Mouse (Mus musculus) embryonic facial prominence, embryonic 14.5 days (tissue): ENCODE results near the gene Dnah9. TPM values are rescaled to one million over a fixed set of nuclear protein-coding genes. Genes with fewer than 3 reads are reported as not detected.

Experiments
- ATAC-seq: fragments of 200-750 bp; cut with Nextera tagmentation; 2 replicates; pipeline ENCODE4 v1.8.0; 2017; ENCODE audit warnings: low read depth, moderate number of reproducible peaks, moderate TSS enrichment
- DNase-seq: peaks from one replicate; pipeline ENCODE4 v3.0.0-alpha.2; 2015; ENCODE audit warnings: low spot score
- H3K27ac ChIP-seq: fragments of 300-500 bp; sonication (generic); replicated peaks from 2 replicates; pipeline ENCODE4 v1.5.1; 2014; ENCODE audit warnings: low read depth, mild to moderate bottlenecking, low read length, moderate library complexity
- H3K27me3 ChIP-seq: fragments of 300-500 bp; sonication (generic); replicated peaks from 2 replicates; pipeline ENCODE4 v1.6.1; 2014; ENCODE audit warnings: low read length; ENCODE audit not compliant: control insufficient read depth, insufficient read depth
- H3K36me3 ChIP-seq: fragments of 300-500 bp; sonication (generic); 2 replicates; pipeline ENCODE4 v1.6.1; 2014; ENCODE audit warnings: low read length, mixed read lengths; ENCODE audit not compliant: control insufficient read depth, insufficient read depth
- H3K4me1 ChIP-seq: fragments of 300-500 bp; sonication (generic); 2 replicates; pipeline ENCODE4 v1.6.1; 2014; ENCODE audit warnings: antibody characterized with exemption, low read length; ENCODE audit not compliant: control insufficient read depth, insufficient read depth
- H3K4me2 ChIP-seq: fragments of 300-500 bp; sonication (generic); 2 replicates; pipeline ENCODE4 v1.6.1; 2014; ENCODE audit warnings: low read depth, mild to moderate bottlenecking, low read length, moderate library complexity, mixed read lengths
- H3K4me3 ChIP-seq: fragments of 300-500 bp; sonication (generic); 2 replicates; pipeline ENCODE4 v1.5.1; 2014; ENCODE audit warnings: low read depth, mild to moderate bottlenecking, low read length
- H3K9ac ChIP-seq: fragments of 300-500 bp; sonication (generic); 2 replicates; pipeline ENCODE4 v1.6.1; 2014; ENCODE audit warnings: low read depth, mild to moderate bottlenecking, low read length, moderate library complexity, mixed read lengths
- H3K9me3 ChIP-seq: fragments of 300-500 bp; sonication (generic); 2 replicates; pipeline ENCODE4 v1.6.1; 2016; ENCODE audit warnings: low read length; ENCODE audit not compliant: control insufficient read depth
- WGBS: fragments of 180-500 bp; shearing (Covaris S2); extraction: QIAGEN DNeasy Blood & Tissue Kit; methylation state at CpG from one replicate; pipeline ENCODE4 v1.1.7; 2014; 5-methylcytosine and 5-hydroxymethylcytosine counted together
- polyA plus RNA-seq: library from polyadenylated mRNA; unstranded; fragments of >200 nt; fragmentation: Nextera tagmentation; extraction: Ambion mirVana; gene quantifications from 2 replicates; pipeline ENCODE4 v1.2.1, GENCODE M21; 2014

Dnah9 gene
- polyA plus RNA-seq, 1 experiment from 2014 or later = 0.90 TPM

DNA sequence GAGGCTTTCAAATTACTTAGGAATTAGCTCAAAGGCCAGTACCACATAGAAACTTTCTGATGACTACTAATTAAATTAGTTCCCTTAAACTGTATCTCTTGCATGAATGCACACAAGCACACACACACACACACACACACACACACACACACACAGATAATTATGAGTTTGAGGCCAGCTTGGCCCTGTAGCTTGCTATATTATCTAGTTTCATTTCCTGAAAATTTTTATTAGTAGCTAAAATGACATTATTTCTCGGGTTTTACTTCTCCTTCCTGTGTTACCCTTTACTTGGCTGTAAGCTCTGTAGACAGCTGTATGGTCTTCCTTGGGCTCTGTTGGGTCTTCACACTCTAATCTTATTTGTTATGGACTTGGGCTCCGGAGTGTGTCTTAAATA is 264.4 kb downstream of the Dnah9 start:
- no peak overlapping the region for H3K4me2 ChIP-seq
- no peaks in the 10 kb centered on the region for H3K27me3 ChIP-seq
- H3K4me1 ChIP-seq = no peaks in the 10 kb centered on the region
- WGBS = 73% methylated on average over 2 of the region's 2 CpGs
- no peak overlapping the region for H3K27ac ChIP-seq
- H3K36me3 ChIP-seq = no peaks in the 10 kb centered on the region
- no peak overlapping the region for H3K9ac ChIP-seq
- H3K9me3 ChIP-seq = no peaks in the 10 kb centered on the region
- no peak for DNase-seq
- no peak overlapping the region for H3K4me3 ChIP-seq
- no peak for ATAC-seq

DNA sequence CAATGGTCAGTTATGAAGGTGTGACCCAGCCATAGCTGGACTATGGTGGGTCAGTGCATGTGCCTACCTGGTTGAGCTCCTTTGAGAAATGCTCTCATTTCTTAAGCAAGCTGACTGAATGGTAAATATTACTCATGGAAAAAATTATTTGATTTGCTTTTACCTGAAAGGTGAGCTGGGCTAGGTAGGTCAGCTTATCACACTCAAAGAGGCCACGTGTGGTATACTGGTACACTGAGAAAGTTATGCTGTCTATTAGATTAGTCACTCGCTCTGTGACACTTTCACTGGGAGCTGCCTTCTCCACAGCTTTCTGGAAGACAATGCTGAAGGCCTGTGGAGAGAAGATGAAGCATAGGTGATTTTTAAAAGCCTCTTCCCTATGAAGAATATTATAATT is 286.9 kb downstream of the Dnah9 start:
- ATAC-seq (no peak), DNase-seq (no peak)
- no peaks in the 10 kb centered on the region for H3K4me1 ChIP-seq
- H3K27me3 ChIP-seq = no peaks in the 10 kb centered on the region
- WGBS = 81% methylated on average over 2 of the region's 2 CpGs
- no peaks in the 10 kb centered on the region for H3K9me3 ChIP-seq
- H3K4me3 ChIP-seq = no peak overlapping the region
- H3K9ac ChIP-seq = no peak overlapping the region
- no peaks in the 10 kb centered on the region for H3K36me3 ChIP-seq
- no peak overlapping the region for H3K27ac ChIP-seq
- no peak overlapping the region for H3K4me2 ChIP-seq

DNA sequence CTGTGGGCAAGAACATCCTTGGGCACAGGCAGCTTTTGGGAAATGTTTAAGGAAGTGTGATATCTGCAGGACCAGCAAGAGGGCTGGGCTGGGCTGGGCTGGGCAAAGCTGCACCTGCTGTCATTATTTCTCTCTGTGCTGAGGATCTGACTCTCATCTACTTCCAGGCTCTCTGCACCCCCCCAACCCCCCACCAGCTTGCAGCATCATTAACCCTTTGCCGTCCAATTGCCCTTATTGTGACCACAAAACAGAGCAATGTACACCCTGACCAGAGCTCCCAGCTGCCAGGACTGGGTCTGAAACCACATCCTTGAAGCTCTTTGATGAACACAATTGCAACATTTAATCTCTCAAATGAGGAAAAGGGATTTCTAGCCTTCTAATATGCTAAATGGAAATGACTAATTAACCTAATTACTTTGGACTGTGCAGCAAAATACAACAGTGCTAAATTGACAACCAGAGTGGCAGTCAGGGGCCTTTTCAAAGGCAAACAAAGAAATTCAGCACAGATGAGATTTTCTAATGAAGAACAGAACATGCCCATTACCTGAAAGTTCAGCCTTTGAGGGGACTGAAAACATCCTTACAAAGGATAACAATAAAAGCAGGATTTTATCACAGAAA is 291.1 kb downstream of the Dnah9 start:
- no peaks in the 10 kb centered on the region for H3K9me3 ChIP-seq
- 47% methylated on average over 1 of the region's 1 CpGs for WGBS
- H3K4me1 ChIP-seq = no peaks in the 10 kb centered on the region
- H3K27me3 ChIP-seq = no peaks in the 10 kb centered on the region
- ATAC-seq (no peak), DNase-seq (no peak)
- no peak overlapping the region for H3K9ac ChIP-seq
- no peak overlapping the region for H3K4me3 ChIP-seq
- no peaks in the 10 kb centered on the region for H3K36me3 ChIP-seq
- no peak overlapping the region for H3K4me2 ChIP-seq
- no peak overlapping the region for H3K27ac ChIP-seq

DNA sequence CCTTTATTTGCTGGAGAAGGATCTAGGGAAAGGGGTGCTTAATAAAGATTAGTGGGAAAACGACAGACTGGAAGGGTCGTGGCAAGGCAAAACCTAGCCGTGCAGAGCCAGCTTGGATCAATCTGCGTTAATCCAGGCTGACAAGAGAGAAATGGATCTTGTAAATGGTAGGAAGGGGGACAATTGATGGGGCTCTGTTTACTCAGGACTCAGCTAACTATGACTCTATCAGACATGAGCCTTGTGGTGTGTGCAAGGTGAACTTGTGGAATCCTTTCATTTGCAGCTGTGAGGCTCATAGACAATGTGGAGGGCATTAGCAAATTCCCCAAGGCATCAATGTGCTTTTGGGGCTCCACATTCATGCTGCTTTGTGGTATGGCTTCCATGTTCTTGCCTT is 306.9 kb downstream of the Dnah9 start:
- no peak overlapping the region for H3K4me2 ChIP-seq
- peak; percentile 22 for DNase-seq
- H3K36me3 ChIP-seq = no peaks in the 10 kb centered on the region
- no peaks in the 10 kb centered on the region for H3K4me1 ChIP-seq
- H3K27me3 ChIP-seq = no peaks in the 10 kb centered on the region
- no peaks in the 10 kb centered on the region for H3K9me3 ChIP-seq
- 43% methylated on average over 4 of the region's 4 CpGs for WGBS
- peak; percentile 53; the same call in 1 of the 2 replicates for ATAC-seq
- no peak overlapping the region for H3K4me3 ChIP-seq
- H3K27ac ChIP-seq = no peak overlapping the region
- H3K9ac ChIP-seq = no peak overlapping the region

DNA sequence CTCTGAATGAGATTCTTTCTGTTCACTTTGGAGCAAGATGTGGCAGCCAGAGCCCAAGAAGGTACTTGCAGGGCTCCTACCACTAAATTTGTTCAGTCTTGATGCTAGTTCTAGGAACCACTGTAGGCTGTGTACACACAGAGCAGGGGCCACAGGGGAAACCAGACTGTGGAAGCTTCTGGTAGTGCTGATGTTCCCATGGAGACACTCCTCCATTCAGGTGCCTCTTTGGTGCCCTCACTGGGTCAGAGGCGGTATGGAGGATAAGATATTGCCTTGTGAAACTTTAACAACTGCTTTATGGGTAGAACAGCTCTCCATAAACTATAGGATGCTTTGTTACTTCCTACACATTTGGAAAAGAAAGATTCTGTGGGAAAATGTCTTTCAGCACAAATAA is 316.3 kb downstream of the Dnah9 start:
- no peak overlapping the region for H3K4me2 ChIP-seq
- DNase-seq = peak; percentile 30
- ATAC-seq = no peak
- H3K4me3 ChIP-seq = no peak overlapping the region
- H3K9me3 ChIP-seq = no peaks in the 10 kb centered on the region
- no peak overlapping the region for H3K9ac ChIP-seq
- H3K4me1 ChIP-seq = no peaks in the 10 kb centered on the region
- 12% methylated on average over 1 of the region's 1 CpGs for WGBS
- H3K36me3 ChIP-seq = no peaks in the 10 kb centered on the region
- no peaks in the 10 kb centered on the region for H3K27me3 ChIP-seq
- H3K27ac ChIP-seq = no peak overlapping the region

DNA sequence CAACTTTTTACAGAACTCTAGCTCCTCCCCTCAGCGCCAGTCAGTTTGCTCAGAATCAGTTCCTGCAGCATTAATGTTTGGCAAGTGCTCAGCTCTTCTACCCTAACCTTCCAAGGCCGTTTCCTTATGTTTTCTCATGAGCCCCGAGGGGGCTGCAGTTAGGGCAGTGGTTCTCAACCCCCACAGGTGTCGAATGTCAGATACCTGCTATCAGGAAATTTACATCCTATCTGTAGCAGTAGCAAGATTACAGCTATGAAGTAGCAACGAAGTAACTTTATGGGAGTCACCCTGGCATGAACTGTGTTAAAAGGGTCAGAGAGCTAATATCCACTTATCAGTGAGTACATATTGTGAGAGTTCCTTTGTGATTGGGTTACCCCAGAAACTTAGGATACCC is 321.9 kb downstream of the Dnah9 start:
- WGBS = 67% methylated on average over 5 of the region's 5 CpGs
- H3K9me3 ChIP-seq = no peaks in the 10 kb centered on the region

DNA sequence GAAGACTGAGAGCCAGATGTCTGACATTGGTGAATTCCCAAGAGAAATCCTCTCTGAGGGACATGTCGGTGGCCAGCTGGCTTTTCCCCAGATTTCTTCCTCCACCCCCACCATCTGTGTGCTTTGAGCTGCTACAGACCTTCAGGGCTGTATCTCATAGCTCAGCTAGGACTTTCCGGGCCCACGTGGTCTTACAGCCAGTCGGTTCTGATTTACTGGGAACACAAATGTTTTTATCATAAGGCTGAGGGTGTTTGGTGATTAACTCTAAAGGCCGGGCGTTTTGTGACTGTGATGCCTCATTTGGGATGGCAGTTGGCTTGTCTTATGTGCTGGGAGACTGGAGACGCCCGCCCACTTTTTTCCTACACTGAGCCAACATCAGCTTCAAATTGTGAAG is 329.4 kb downstream of the Dnah9 start:
- Histone ChIP-seq H3K4me2 (no peak overlapping the region), H3K27ac (no peak overlapping the region), H3K9ac (no peak overlapping the region), H3K4me3 (no peak overlapping the region), H3K36me3 (no peaks in the 10 kb centered on the region), H3K27me3 (no peaks in the 10 kb centered on the region), H3K9me3 (no peaks in the 10 kb centered on the region), H3K4me1 (no peaks in the 10 kb centered on the region)
- no peak for ATAC-seq
- 59% methylated on average over 8 of the region's 8 CpGs for WGBS
- DNase-seq = peak; percentile 22

More for the DNA sequence above, 321.9 kb downstream of the Dnah9 start:
- no peak overlapping the region for H3K4me3 ChIP-seq
- H3K9ac ChIP-seq = no peak overlapping the region
- H3K27me3 ChIP-seq = no peaks in the 10 kb centered on the region
- ATAC-seq = no peak
- H3K4me1 ChIP-seq = no peaks in the 10 kb centered on the region
- H3K4me2 ChIP-seq = no peak overlapping the region
- DNase-seq = no peak
- H3K27ac ChIP-seq = no peak overlapping the region
- H3K36me3 ChIP-seq = no peaks in the 10 kb centered on the region

DNA sequence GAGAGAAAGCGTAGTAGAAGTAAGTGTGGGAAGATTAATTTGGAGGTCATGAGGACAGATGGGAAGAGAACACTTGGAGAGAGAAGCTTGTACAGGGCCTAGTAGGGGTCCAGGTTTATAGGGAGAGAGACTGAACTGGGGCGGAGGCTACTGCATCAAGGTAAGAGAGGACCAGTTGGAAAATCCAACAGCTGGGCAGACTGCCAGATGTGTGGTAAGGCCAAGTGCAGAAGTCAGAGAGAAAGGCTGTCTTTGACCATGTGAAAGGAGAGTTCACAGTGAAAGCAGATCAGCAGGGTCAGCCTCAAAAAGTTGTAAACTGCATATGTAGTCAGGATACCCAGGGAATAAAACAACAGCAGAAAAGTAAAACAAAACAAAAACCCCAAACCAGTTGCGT is 343.8 kb downstream of the Dnah9 start:
- no peak overlapping the region for H3K9ac ChIP-seq
- H3K9me3 ChIP-seq = no peaks in the 10 kb centered on the region
- H3K27ac ChIP-seq = no peak overlapping the region
- H3K4me3 ChIP-seq = no peak overlapping the region
- H3K4me1 ChIP-seq = no peaks in the 10 kb centered on the region
- H3K36me3 ChIP-seq = peaks cover 69% of the 10 kb centered on the region
- DNase-seq = no peak
- WGBS = 89% methylated on average over 3 of the region's 3 CpGs
- no peak overlapping the region for H3K4me2 ChIP-seq
- ATAC-seq = no peak
- H3K27me3 ChIP-seq = no peaks in the 10 kb centered on the region

DNA sequence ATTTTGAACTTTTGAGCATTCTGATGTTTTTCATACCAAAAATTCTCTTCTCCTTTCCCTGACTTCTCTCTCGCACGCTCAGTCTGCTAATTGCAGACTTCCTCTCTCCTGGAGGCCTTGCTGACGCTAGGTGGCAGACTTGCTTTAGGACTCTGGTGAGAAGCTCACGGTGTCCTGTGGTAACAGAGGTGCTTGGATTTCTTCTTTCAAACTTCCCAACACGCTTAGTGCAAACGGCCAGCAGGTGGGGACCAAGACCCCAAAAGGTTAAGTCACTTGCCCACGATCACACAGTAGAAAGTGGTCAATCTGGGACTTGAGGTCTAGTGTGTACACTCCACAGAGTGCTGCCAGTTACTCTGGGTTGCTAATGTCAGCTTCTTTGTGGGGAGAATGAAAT is 347.5 kb downstream of the Dnah9 start:
- H3K4me2 ChIP-seq = no peak overlapping the region
- DNase-seq (peak; percentile 89), ATAC-seq (peak; percentile 72; the same call in 1 of the 2 replicates)
- H3K9me3 ChIP-seq = no peaks in the 10 kb centered on the region
- no peaks in the 10 kb centered on the region for H3K27me3 ChIP-seq
- WGBS = 7% methylated on average over 7 of the region's 7 CpGs
- no peak overlapping the region for H3K4me3 ChIP-seq
- H3K4me1 ChIP-seq = no peaks in the 10 kb centered on the region
- H3K27ac ChIP-seq = no peak overlapping the region
- no peak overlapping the region for H3K9ac ChIP-seq
- H3K36me3 ChIP-seq = peaks cover 49% of the 10 kb centered on the region
